Mouse (Mus musculus) layer of hippocampus, adult 6 months (tissue): ENCODE data around the gene Dis3l. TPM values are rescaled to one million over a fixed set of nuclear protein-coding genes. Genes with fewer than 3 reads are reported as not detected.

Experiments
- long read RNA-seq, 2 experiments: library from polyadenylated mRNA; unstranded; transcript quantifications; one replicate each; pipeline ENCODE4 v2.0.0; 2019 to 2020
- polyA plus RNA-seq: library from polyadenylated mRNA; unstranded; fragments of <200 nt; fragmentation: Nextera tagmentation; gene quantifications from 2 replicates; pipeline ENCODE4 v1.2.3, GENCODE M21; 2021

Dis3l gene
- polyA plus RNA-seq: 7.4 and 7.6 TPM in 2 replicates
- long read RNA-seq, experiment 1, partial matches to known transcripts: 11 of 15 reads
- long read RNA-seq, experiment 1, other reads (novel, unspliced or antisense): 2 of 15 reads
- long read RNA-seq, experiment 2, transcript Dis3l-208 (17 exons, 3,575 nt): major isoform, 90 of 117 reads
- long read RNA-seq, experiment 2, partial matches to known transcripts: 12 of 117 reads
- long read RNA-seq, experiment 2, other reads (novel, unspliced or antisense): 12 of 117 reads

DNA sequence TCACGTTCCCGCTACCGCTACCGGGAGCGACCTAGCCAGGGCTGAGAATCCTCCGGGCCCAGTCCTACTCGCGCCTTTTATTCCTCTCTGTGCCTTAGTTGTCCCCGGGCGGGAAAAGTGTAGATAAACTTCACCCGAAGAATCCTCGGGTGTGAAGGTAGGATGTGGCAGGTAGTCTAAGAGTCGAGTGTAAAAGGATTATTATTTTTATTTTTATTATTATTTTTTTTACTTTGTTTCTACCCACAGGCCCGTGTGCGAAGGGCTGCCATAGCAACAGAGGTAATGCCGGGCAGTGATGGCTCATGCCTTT, at the start of gene Dis3l:
TSS of gene Dis3l (minus strand) at position 35 of the 313 bp plus-strand sequence.

DNA sequence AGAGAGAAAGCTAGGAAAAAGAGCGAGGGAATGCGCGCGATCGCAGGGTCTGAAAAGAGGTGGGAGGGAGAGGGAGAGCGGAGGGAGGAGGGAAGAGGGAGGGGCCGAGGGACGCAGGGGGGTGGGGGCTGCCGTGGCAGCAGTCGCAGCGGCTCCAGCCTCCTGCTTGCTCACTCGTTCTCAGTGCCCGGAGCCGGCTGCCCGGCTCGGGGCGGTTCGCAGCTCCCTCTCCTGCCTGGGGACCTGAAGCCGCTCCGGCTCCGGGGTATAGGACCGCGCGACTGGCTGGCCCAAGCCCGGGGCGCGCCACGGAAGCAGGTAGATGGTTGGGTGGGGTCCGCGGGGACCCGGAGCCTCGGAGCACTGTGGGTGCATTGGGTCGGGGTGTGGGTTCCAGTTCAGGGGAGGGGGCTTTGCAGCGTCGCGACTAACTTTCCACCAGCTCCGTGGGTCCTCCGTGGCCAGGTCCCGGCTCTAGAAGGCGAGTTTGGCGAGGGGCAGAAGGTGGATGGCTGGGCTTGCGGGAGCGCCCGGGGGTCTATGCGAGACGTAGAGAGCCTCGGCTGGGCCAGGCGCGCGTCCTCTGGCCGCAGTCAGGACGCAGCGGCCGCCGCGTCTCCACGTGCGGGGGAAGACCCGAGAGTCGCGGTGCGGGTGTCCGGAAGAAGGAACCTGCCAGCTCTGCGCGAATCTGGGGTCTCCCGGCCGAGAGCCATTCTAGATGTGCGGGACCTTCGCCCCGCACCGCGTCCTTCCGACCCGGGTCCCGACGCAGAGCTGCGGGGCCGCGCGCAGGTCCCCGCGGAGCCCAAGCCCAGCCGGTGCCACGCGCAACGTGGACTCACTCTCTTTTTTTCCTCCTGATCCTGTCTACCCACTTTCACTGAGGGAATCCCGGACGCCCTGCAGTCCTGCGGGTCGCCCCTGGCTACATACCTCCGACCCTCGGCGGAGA, 44.7 kb upstream of the Dis3l start, which contains the start of gene Megf11:
TSS of gene Megf11 (plus strand) at position 116 of the 955 bp plus-strand sequence.

DNA sequence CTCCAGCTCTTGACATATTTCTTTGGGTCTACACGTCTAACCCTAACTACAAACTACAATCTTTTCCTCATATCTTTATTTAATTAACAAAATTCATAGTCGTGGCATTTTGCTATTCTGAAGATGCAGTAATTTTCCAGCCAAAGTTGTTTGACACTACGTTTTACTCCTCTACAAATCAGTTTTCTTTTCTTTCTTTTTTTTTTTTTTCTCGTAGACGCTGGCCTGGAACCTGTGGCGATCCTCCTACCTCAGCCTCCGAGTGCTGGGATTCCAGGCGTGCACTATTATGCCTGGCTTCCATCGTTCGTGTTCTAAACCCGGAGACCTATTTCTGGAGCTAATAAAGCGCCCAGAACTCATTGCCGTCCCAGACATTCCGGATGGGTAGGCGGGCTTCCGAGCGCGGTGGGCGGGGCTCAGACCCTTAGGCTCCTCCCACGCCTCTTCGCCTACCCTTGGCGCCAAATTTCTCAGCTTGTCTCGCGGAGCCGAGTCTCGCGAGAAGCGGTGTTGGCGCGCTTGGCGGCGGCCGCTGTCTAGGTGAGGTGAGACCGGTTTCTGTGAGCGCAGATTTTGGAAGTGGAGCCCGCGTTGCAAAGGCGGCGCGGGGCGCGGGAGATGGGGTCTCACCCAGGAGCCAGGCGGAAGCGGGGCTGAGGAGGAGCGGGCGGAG, 59.8 kb downstream of the Dis3l start, which contains the start of gene Tipin:
TSS of gene Tipin (plus strand) at position 477 of the 676 bp plus-strand sequence.

Other genes starting within 250 kb of the Dis3l start
- gene Lctl, start 224.1 kb downstream of the Dis3l start, polyA plus RNA-seq: 0.11 TPM in 1 of 2 replicates, not detected in the other
- 1.3 and 1.4 TPM in 2 replicates for gene Zwilch, start 168.2 kb downstream of the Dis3l start, polyA plus RNA-seq
- 822 and 873 TPM in 2 replicates for gene Rpl4, start 167.9 kb downstream of the Dis3l start, polyA plus RNA-seq
- 11.9 and 19.8 TPM in 2 replicates for gene Snapc5, start 162.0 kb downstream of the Dis3l start, polyA plus RNA-seq
- 2.9 and 3.1 TPM in 2 replicates for gene Uchl4, start 106.1 kb downstream of the Dis3l start, polyA plus RNA-seq
- 258 and 262 TPM in 2 replicates for gene Map2k1, start 87.7 kb downstream of the Dis3l start, polyA plus RNA-seq
- gene Tipin, start 59.7 kb downstream of the Dis3l start, polyA plus RNA-seq: 53.2 and 55.8 TPM in 2 replicates
- gene Megf11, start 44.3 kb upstream of the Dis3l start, polyA plus RNA-seq: 4.2 and 4.4 TPM in 2 replicates